Mouse (Mus musculus) frontal cortex, postnatal 36 days (tissue): ENCODE measurements at regions not wholly inside any gene's neighbourhood (a gene's known extent, or its start where the extent isn't known, plus 50 kb on each side); places are given as distances from the start of the nearest gene placed in this dataset.

ENCODE experiments used
- DNase-seq, 2 experiments: peaks; one replicate each; pipeline ENCODE4 v3.0.0; 2022; ENCODE audit warnings: low spot score in 2 of 2

- no peak for DNase-seq
Observed at GRCm38 (mm10) chr4:154726636-154727045, 59.0 kb upstream of the Actrt2 start.

GRCm38 (mm10) chr4:154727945-154728344 lies 60.3 kb upstream of the Actrt2 start:
- no peak for DNase-seq

- DNase-seq = no peak
Observed at GRCm38 (mm10) chr4:154730646-154731045, 63.0 kb upstream of the Actrt2 start.

- no peak for DNase-seq
Observed at GRCm38 (mm10) chr4:154731345-154731744, 63.7 kb upstream of the Actrt2 start.

- DNase-seq = no peak
Observed at GRCm38 (mm10) chr4:154736071-154736470, 68.4 kb upstream of the Actrt2 start.

GRCm38 (mm10) chr4:154741123-154741890 lies 73.6 kb upstream of the Actrt2 start:
- DNase-seq = no peak

GRCm38 (mm10) chr4:154746323-154747005 lies 78.8 kb upstream of the Actrt2 start:
- peak in 1 of 2 experiments; percentile 21 for DNase-seq

GRCm38 (mm10) chr4:154747006-154747343 lies 79.3 kb upstream of the Actrt2 start:
- DNase-seq = no peak

GRCm38 (mm10) chr4:154749160-154749559 lies 81.5 kb upstream of the Actrt2 start:
- no peak for DNase-seq

- DNase-seq = no peak
Observed at GRCm38 (mm10) chr4:154749996-154750395, 82.3 kb upstream of the Actrt2 start.

- DNase-seq = no peak
Observed at GRCm38 (mm10) chr4:154750440-154751107, 82.9 kb upstream of the Actrt2 start.

GRCm38 (mm10) chr4:154754445-154754844 lies 82.8 kb upstream of the Ttc34 start:
- no peak for DNase-seq

GRCm38 (mm10) chr4:154756740-154757446 lies 80.4 kb upstream of the Ttc34 start:
- DNase-seq = no peak

- no peak for DNase-seq
Observed at GRCm38 (mm10) chr4:154759881-154760280, 77.4 kb upstream of the Ttc34 start.

- DNase-seq = peak in 1 of 2 experiments; percentile 14
Observed at GRCm38 (mm10) chr4:154764238-154764637, 73.0 kb upstream of the Ttc34 start.

GRCm38 (mm10) chr4:154766158-154766557 lies 71.1 kb upstream of the Ttc34 start:
- DNase-seq = no peak

GRCm38 (mm10) chr4:154771330-154772076 lies 65.8 kb upstream of the Ttc34 start:
- no peak for DNase-seq

- no peak for DNase-seq
Observed at GRCm38 (mm10) chr4:154772077-154772462, 65.2 kb upstream of the Ttc34 start.

GRCm38 (mm10) chr4:154773830-154774229 lies 63.4 kb upstream of the Ttc34 start:
- DNase-seq = no peak

- DNase-seq = no peak
Observed at GRCm38 (mm10) chr4:154774332-154774731, 62.9 kb upstream of the Ttc34 start.

GRCm38 (mm10) chr4:154778818-154779217 lies 58.4 kb upstream of the Ttc34 start:
- DNase-seq = no peak
